Mouse (Mus musculus) common myeloid progenitor, adult 5-6 weeks (primary cell): ENCODE data around the gene Rusc2. TPM values are rescaled to one million over a fixed set of nuclear protein-coding genes. Genes with fewer than 3 reads are reported as not detected.

ENCODE experiments used
- ATAC-seq: replicated peaks from 2 replicates; pipeline ENCODE4 v1.8.0; 2016; ENCODE audit warnings: low read depth, mild to moderate bottlenecking, moderate TSS enrichment, inconsistent platforms; ENCODE audit not compliant: poor library complexity, severe bottlenecking
- total RNA-seq: library from RNA; stranded (forward); fragments of 200-1000, 187-1606 nt; gene quantifications from 2 replicates; pipeline ENCODE4 v1.2.3, GENCODE M21; 2017

The Rusc2 gene
- total RNA-seq: 0.97 and 1.3 TPM in 2 replicates

DNA sequence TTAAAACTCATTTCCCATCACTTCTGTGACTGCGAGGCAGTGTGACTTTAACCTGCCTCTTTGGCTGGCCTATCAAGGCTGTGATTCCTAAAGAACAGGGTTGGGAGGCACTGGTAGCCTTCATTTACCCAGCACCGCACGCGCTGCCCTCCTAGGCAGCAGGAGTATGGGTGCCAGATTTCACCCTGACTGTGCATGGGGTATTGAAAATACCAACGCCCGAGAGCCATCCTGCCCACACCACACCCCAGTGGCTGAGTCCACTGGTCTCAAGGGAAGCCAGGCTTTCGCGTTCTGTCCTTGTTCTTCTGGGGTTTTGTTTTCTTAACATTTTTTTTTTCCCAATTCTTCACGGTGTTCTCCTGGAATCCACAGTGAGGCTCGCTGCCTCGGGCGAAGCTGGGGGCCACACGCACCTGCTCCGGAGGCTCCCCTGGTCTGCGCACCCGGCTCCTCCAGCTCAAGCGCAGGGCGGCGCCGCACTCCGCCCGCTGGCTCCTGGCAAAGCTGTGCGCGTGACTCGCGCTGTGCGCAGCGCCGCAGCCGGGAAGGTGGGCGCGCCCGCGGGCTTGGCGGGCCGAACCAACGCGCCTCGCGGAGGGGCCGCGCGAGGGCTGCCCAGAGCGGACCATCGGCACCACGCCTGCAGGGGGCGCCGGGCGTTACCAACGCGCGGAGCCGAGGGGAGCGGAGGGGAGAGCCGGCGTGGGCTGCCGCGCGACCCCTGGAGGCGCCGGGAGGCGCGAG, at the start of gene Rusc2:
Rusc2 (plus strand) TSS at position 572 of the 747 bp plus-strand sequence.
- ATAC-seq: peak; percentile 77

DNA sequence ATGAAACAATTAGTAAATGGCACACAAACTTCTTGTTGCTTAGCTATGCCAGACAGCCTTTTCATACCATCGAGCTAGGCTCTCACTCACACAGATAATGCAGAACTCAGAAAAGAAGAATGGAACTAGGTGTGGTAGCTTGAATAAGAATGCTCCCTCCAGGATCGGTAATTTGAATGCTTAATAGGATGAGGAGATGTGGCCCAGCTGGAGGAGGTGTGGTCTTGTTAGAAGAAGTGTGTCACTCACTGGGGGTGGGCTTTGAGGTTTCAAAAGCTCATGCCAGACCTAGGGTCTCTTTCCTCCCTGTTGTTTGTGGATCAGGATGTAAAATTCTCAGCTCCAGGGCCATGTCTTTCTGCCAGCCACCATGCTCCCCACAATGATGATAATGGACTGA, 47.0 kb upstream of the Rusc2 start:
- no peak for ATAC-seq

DNA sequence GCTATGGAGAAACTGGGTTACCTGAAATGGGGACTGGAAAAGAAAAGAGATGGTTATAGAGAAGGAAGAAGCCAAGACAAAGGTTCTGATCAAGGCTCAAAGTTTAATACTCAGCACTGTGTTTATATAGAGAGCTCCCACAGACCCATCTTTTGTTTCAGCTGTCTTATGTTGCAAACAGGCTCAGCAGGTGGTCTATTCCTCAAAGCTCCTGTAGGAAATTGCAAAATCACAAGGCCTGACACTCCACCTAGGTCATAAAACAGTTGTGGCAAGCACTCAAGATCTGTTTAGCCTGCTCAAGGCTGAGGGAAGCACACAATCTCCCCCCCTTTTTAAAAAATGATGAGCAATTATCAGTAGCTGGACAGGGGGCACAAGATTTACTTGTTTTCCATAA, 45.6 kb upstream of the Rusc2 start:
- ATAC-seq: no peak

DNA sequence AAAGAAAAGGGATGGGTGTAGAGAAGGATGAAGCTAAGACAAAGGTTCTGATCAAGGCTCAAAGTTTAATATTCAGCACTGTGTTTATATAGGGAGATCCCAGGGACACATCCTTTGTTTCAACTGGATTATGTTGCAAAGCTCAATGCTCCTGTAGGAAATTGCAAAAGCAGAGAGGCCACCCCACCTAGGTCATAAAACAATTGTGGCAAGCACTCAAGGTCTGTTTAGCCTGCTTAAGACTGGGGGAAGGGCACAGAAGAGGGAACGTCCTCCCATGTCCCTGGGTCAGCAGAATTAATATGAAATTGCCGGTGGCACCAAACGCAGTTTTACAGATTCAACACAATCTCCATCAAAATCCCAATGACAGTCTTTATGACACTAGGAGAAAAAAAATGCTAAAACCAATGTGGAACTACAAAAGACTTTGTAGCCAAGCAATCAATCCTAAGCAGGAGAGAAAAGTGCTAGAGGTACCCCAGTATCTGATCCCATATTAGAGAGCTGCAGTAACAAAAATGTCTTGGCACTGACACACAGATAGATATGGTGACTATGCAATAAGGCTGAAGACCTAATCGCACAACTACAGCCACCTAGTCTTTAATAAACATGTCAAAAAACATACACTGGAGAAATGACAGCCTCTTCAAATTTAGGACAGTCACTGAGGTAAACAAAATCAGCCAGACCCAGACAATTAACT, 41.5 kb upstream of the Rusc2 start:
- ATAC-seq: no peak

DNA sequence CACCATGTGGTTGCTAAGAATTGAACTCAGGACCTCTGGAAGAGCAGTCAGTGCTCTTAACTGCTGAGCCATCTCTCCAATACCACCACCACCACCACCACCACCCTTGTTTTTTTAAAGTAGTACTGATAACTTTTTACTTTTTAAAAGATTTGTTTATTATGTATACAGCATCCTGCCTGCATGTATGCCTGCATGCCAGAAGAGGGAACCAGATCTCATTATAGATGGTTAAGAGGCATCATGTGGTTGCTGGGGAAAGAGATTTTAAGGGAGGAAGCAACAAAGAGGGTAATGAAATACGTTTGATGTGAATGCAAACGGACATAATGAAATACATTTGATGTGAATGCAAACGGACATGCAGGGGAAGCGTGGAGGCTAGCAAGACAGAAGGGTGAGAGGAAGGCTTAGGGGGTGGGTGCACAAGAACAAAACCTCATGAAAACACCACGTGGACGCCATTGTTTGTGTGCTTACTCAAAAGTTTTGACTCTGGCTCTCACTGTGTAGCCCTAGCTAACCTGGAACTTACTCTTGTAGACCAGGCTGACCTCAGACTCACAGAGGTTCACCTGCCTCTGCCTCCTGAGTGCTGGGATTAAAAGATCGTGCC, 40.4 kb upstream of the Rusc2 start:
- no peak for ATAC-seq

DNA sequence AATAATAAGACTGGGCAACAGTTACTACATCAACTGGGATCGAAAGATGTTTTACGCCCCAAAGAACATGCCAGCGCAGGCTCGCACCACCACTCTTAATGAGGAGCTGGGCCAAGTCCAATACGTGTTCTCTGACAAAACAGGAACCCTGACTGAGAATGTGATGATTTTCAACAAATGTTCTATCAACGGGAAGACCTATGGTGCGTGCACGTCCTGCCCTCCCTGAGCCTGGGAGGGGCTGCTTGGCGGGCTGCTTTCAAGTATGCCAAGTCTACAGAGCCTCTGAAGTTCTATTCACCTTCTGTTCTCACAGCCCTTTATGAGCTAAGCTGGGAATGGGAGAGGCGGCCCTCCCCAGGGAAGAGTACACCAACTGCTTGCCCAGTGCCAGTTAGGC, 39.3 kb upstream of the Rusc2 start:
- no peak for ATAC-seq

DNA sequence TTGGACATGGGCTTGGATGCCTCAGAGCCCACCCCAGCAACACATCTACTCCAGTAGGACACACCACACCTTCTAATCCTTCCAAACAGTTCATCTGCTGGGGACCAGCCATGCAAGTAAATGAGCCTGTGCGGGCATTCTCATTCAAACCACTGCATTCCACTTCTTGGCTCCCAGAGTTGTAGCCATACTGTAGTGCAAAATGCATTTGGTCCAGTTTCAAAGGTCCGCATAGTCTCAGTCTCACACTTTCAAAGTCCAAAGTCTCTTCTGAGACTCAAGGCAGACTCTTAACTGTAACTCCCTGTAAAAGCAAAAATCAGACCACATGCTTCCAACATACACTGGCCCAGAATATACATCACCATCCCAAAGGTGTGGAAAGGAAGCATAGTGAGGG, 36.8 kb upstream of the Rusc2 start:
- no peak for ATAC-seq

DNA sequence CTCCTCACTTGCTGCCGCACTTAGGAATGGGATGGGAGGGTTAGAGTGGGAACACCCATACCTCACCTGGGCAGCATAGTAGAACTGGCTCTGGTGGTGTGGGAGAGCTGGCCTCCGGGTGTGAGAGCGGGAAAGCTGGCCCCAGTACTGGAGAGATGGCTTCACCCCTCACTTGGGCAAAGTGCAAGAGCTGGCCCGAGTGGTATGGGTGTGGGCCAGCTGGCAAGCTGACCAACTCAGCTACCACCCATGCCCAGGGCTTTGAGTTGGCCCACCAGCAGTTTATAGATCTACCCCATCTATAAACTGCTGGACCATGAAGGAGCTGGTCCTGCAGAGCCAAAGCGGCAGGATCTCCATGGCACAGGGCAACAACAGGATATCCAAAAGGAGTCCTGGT, 32.6 kb upstream of the Rusc2 start:
- ATAC-seq: no peak

DNA sequence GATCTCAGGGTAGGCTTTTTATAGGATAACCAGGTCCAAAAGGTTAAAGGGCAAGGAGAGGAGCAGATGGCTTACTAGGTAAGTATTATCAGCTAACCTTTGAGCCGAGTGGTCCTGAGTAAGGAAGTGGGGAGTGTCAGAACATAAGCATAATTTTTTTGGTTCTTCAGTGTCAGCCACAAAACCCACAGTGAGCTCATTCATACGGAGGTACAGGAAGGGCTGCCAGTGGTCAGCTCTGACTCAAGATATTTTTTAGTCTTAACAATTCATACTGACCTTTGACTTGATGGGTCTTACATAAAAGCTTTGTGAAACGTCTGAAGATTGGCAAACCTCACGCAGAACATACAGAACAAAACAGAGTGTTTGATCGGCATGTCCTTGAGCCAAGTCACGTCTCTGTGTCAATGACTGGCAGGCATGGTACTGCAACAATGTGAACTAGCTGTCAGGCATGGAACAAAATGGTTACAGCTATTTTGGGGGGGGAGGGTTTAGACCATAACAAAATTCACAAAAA, 31.7 kb upstream of the Rusc2 start:
- no peak for ATAC-seq

DNA sequence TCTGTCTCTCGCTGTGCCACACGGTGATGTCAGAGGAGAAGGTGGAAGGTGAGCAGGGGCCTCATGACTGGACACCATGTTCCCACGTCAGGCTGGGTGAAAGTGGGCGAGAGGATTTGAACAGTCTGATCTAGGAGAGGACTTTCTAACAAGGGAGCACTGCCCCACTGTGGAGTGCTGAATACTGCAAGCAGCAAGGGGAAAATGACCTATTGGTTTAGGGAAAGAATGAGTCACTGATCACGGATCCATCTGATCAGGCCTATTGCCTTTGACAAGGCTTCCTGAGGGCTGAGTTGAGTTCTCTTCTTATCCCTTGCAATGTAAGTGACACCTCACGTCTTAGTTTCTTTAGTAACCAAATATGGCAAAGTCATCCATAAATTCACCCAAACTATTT, 28.1 kb upstream of the Rusc2 start:
- ATAC-seq: no peak

DNA sequence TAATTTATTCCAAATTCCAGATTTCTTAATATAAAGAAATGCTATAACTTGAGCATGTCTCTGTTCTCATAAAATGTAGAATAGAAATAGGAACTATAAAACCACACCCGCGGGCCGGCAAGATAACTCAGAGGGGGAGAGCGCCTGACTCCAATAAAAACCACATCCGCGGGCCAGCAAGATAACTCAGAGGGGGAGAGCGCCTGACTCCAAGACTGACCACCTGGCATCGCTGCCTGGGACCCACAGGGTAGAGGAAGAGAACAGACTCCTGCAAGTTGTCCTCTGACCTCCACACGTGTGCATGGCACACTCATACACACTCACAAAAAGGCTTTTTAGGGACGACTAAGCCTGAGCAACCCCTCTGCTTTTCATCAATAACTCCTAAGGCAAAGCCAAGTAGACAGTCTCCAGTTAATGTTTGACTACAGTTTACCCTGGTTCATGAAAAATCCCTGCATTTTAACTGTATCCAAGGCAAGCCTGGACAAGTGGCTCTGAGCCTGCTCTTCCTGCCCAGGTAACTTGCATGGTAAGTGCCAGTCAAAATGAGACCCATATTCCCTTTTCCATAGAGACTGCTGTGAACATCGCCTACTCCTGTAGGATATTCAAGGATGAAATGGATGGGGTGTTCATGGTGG, 16.7 kb upstream of the Rusc2 start:
- ATAC-seq: peak; percentile 86

DNA sequence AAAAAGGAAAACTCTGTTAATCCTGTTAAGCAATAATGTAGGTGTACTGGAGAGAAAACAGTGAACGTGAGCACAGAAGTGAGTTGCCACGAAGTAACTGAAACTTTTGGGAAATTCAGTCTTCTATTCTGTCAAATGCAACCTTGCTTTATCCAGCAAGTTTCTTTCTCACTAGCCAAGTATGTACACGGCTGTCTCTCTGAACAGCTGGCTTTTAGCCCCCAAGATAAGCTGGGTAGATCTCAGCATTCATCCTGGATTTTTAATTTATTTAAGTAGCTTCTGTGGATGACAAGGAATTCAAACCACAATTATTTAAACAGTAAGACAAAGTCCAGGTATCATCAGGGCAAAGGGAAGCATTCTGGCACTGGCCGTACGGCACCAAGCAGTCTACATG, 14.5 kb upstream of the Rusc2 start:
- ATAC-seq: no peak

DNA sequence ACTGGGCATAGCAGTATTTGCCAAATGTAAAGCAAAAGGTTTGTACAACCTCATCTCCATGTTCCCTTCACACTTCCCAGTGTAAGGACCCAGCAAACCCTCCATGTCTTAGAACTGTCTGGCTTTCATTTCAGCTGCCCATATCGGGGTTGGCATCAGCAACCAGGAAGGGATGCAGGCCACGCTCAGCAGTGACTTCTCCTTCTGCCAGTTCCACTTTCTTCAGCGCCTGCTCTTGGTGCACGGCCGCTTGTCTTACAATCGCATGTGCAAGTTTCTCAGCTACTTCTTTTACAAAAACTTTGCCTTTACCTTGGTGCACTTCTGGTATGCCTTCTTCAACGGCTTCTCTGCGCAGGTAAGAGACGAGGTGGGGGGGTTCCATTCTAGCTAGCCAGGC, 14.0 kb upstream of the Rusc2 start:
- peak; percentile 70 for ATAC-seq

DNA sequence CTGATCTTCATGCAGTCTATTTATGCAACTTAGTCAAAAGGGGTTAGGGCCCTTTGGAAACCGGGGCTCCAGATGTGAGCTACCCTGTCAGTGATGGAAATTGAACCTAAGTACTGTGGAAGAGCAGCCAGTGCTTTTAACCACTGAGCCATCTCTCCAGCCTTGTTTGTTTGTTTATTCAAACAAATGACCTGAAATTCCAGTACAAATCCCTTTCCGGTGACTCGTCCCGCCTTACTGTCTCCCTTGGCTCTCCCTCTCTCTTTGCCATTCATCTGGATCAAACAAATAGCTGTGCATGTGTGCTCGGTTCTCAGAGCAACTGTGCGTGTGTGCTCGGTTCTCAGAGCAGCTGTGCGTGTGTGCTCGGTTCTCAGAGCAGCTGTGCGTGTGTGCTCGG, 10.4 kb upstream of the Rusc2 start:
- ATAC-seq: no peak

DNA sequence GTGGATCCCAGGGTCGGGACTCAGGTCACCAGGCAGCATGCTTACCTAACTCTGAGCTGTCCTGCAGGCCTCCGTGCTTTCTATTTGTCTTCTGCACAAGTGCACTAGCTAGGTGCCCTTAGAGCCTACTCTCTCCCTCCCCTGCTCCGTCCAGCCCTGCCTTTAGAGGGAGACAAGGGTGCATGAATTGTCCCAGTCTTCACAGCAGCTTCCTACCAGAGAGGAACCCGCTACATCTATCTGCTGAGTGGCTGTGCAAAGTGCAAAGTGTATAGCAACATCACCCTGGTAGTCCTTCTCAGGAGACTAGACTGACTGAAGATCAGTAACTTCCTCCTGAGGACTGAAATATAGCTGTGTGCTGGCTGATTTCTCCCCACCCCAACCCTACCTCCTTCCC, 9.6 kb upstream of the Rusc2 start:
- ATAC-seq: peak; percentile 16; the same call in 1 of the 2 replicates

DNA sequence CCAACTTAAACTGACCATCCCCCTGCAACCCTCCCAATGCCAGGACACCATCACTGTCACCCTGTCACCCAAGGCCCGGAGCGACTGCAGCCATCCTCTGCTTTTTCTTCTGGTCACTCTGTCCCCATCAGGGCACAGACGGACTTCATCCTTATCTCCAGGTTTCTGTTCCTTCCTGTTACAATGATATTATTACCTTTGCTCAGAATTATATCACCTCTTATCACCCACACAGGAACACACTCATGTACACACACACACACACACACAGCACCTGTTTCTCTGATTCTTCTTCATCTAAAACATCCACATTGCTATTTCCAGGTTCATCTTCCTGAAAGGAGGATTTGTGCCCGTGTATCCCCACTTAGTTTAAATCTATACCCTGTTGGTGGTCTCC, 7.5 kb upstream of the Rusc2 start:
- ATAC-seq: no peak

DNA sequence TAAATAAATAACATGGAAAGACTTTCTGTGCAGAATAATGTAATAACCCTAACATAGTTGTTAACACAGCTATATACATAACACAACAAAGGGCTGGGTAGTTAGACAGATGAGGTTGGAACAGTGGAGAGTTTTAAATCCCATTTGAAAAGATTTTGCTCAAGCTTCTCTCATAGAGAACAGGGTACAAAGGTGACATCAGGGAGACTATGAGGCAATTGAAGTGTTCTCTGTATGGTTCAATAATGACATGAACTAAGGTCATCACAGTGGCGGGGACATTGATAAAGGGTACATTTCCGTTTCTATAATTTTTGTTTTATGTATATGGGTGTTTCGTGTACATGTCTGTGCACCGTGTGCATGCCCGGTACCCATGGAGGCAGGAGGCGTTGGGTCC, 2.2 kb upstream of the Rusc2 start:
- no peak for ATAC-seq

DNA sequence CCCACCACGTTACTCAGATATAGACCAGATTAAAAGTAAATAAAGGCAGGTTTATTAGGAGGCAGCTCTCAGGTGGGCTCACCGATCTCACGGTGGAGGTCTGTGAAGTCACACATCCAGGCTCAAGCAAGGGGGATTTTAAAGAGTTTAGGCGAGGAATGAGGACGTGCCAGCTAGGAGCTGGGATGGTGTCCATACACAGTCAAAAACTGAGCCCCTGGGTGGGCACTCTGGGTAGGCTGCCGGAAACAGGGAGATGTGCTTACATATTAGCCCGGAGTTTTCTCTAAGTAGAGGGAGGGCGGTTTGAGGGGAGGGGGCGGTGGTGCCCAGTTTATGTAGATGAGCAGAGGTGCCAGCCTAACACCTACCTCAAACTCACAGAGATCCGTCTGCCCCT, 828 bp upstream of the Rusc2 start:
- ATAC-seq: no peak

DNA sequence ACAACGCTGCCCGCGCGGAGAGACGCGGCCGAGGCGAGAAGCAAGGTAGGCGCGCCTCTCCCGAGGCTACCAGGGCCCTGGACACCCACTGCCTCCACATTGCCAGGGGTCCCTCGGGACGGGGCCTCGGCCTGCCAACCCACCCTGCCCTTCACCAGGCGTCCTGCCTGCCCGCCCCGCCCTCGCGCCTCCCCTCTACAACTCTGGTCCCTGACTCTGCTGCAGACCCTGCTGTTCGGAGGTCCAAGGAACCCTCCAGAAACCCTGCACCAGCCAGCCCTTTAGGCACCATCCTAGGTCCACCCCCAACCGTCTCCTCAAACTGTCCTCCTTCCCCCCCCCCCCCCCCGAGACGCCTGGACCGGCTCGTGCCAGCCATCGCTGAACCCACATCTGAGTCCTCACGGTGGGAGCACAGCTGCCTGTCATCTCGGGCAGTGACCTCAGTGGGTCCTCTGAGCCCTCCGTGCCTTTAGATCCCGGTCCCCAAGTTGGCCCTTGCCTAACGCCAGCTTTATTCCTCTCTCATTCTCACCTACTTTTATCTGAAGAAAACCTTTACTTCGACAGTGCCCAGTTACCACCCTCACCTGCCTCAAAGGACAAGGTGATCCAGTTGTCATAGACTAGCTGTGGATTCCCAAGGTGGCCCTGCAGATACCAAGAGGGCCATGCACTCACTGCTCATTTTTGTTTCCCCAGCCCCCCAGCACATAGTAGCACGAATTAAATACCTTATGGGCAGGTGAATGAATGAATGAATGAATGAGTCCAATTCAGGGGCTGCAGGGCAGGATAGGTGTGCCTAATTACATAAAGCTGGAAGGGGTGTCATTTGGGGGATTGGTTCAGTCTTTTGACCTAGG, 609 bp downstream of the Rusc2 start:
- ATAC-seq: no peak
